Mouse (Mus musculus) heart, embryonic 14.5 days (tissue): ENCODE results near the gene Mndal. TPM values are rescaled to one million over a fixed set of nuclear protein-coding genes. Genes with fewer than 3 reads are reported as not detected.

Experiments used
- polyA plus RNA-seq: library from polyadenylated mRNA; unstranded; fragments of >200 nt; fragmentation: Nextera tagmentation; extraction: Ambion mirVana; gene quantifications from 2 replicates; pipeline ENCODE4 v1.2.1, GENCODE M21; 2014

Mndal gene
- polyA plus RNA-seq, 1 experiment from 2014 or later, result 3.1 TPM

Other genes with a start within 250 kb of the Mndal start
- 0.91 and 1.4 TPM in 2 replicates for gene Ifi207, start 200.7 kb downstream of the Mndal start, polyA plus RNA-seq
- 2.3 and 2.6 TPM in 2 replicates for gene Ifi204, start 175.5 kb downstream of the Mndal start, polyA plus RNA-seq
- gene Ifi211, start 29.4 kb downstream of the Mndal start, polyA plus RNA-seq, result 2.8 and 3.8 TPM in 2 replicates
- gene Ifi203, start 181 bp upstream of the Mndal start, polyA plus RNA-seq, result 0.99 and 1.1 TPM in 2 replicates
- gene Ifi202b, start 40.3 kb upstream of the Mndal start, polyA plus RNA-seq, result not detected in 2 replicates
- 2.1 TPM in 2 replicates for gene Ifi205, start 89.3 kb upstream of the Mndal start, polyA plus RNA-seq
- not detected in 2 replicates for gene Olfr433, start 98.2 kb upstream of the Mndal start, polyA plus RNA-seq
- gene Olfr432, start 106.7 kb upstream of the Mndal start, polyA plus RNA-seq, result not detected in 2 replicates
- not detected in 2 replicates for gene Olfr430, start 124.1 kb upstream of the Mndal start, polyA plus RNA-seq
- gene Olfr429, start 141.8 kb upstream of the Mndal start, polyA plus RNA-seq, result not detected in 2 replicates
- not detected in 2 replicates for gene Olfr427, start 154.4 kb upstream of the Mndal start, polyA plus RNA-seq
- not detected in 2 replicates for gene Olfr231, start 178.7 kb upstream of the Mndal start, polyA plus RNA-seq
- not detected in 2 replicates for gene Olfr424, start 189.0 kb upstream of the Mndal start, polyA plus RNA-seq
- not detected in 2 replicates for gene Olfr420, start 213.1 kb upstream of the Mndal start, polyA plus RNA-seq
- 2.2 and 2.5 TPM in 2 replicates for gene Spta1, start 230.3 kb upstream of the Mndal start, polyA plus RNA-seq